Mouse (Mus musculus) gastrocnemius, adult 8-10 months (tissue): ENCODE measurements around the gene Nptn. TPM values are rescaled to one million over a fixed set of nuclear protein-coding genes. Genes with fewer than 3 reads are reported as not detected.

Experiments
- DNase-seq, 2 experiments: peaks; one replicate each; pipeline ENCODE4 v3.0.0; 2022; ENCODE audit warnings: low spot score in 2 of 2
- total RNA-seq, 4 experiments: library from RNA; stranded (reverse); gene quantifications; 2 replicates each; pipeline ENCODE4 v1.2.4; 2022

Nptn gene
- total RNA-seq, 4 experiments from 2014 or later = 90.1 to 125 (median 108) TPM

- DNase-seq = no peak
Observed at GRCm38 (mm10) chr9:58690701-58691100, 108.7 kb downstream of the Nptn start.

GRCm38 (mm10) chr9:58691471-58691870, 109.4 kb downstream of the Nptn start:
- no peak for DNase-seq

- DNase-seq = no peak
Observed at GRCm38 (mm10) chr9:58698486-58698885, 116.4 kb downstream of the Nptn start.

- DNase-seq = no peak
Observed at GRCm38 (mm10) chr9:58701751-58702150, 119.7 kb downstream of the Nptn start.

- DNase-seq = no peak
Observed at GRCm38 (mm10) chr9:58703766-58704165, 121.7 kb downstream of the Nptn start.

- no peak for DNase-seq
Observed at GRCm38 (mm10) chr9:58706024-58706423, 124.0 kb downstream of the Nptn start.

Other genes with a start within 250 kb of the Nptn start
- not detected for gene Tbc1d21, start 211.8 kb upstream of the Nptn start, total RNA-seq
- gene Insyn1, start 93.6 kb upstream of the Nptn start, total RNA-seq = 10 to 100 TPM; 21.3 to 34.2 (median 28.3) TPM
- gene Cd276, start 26.8 kb upstream of the Nptn start, total RNA-seq = 10 to 100 TPM in 2 of 4 experiments, 1 to 10 TPM in 2; 5.9 to 13.6 (median 10.6) TPM
- under 1 TPM in 1 of 4 experiments, not detected in 3; 0.56 TPM for gene Rec114, start 161.7 kb downstream of the Nptn start, total RNA-seq
- 1 to 10 TPM; 2.4 to 6.5 (median 4.1) TPM for gene Hcn4, start 241.2 kb downstream of the Nptn start, total RNA-seq